In genomic region chr1:176811892-176812291, GRCm38 (mm10) we compare ENCODE assay signal across 9 mouse cellular contexts. TPM values are rescaled to one million over a fixed set of nuclear protein-coding genes. Genes with fewer than 3 reads are reported as not detected.
DNase-seq lines count a peak whose midpoint lies in the region; ATAC-seq and TF ChIP-seq lines count a peak whose summit lies in the region.
"Had no signal": no experiment of that assay in that cellular context is flagged by ENCODE, and none has a peak within 500 bp of the region (broad histone marks: within the 10 kb centered on the region; RNA-seq: fewer than 3 reads in every experiment).

No protein-coding gene starts in this region.

- H3K9me3 ChIP-seq in lung, embryonic 14.5 days (ENCODE audit: low read depth, low read length), result no peaks in the 10 kb centered on the region
- H3K9me3 ChIP-seq in forebrain, embryonic 12.5 days, result no peaks in the 10 kb centered on the region
- no peaks in the 10 kb centered on the region for H3K9me3 ChIP-seq in limb, embryonic 12.5 days
- H3K9me3 ChIP-seq in neural tube, embryonic 14.5 days (ENCODE audit: control insufficient read depth, low read length), result no peaks in the 10 kb centered on the region

- peaks cover 4% of the 10 kb centered on the region; the same call in 1 of the 2 replicates for H3K4me1 ChIP-seq in lung, embryonic 14.5 days (ENCODE audit: insufficient read depth)
- H3K4me1 ChIP-seq in forebrain, embryonic 12.5 days, result peaks cover 30% of the 10 kb centered on the region
- peaks cover 21% of the 10 kb centered on the region for H3K4me1 ChIP-seq in limb, embryonic 12.5 days (replicated peaks)
- peaks cover 29% of the 10 kb centered on the region; the same call in 1 of the 2 replicates for H3K4me1 ChIP-seq in neural tube, embryonic 14.5 days (ENCODE audit: control insufficient read depth, insufficient read depth, low read length)

- no peak for ATAC-seq in lung, embryonic 14.5 days (ENCODE audit: insufficient read depth)
- ATAC-seq in forebrain, embryonic 12.5 days (ENCODE audit: low FRiP score), result no peak
- ATAC-seq in limb, embryonic 12.5 days (ENCODE audit: insufficient number of reproducible peaks, insufficient read depth, low FRiP score, low TSS enrichment, low read depth), result no peak
- ATAC-seq in neural tube, embryonic 14.5 days (ENCODE audit: low read depth), result no peak

- WGBS in lung, embryonic 14.5 days, result 82% methylated on average over 3 of the region's 3 CpGs
- WGBS in forebrain, embryonic 12.5 days, result 84% methylated on average over 3 of the region's 3 CpGs
- 75% methylated on average over 3 of the region's 3 CpGs for WGBS in limb, embryonic 12.5 days
- 86% methylated on average over 3 of the region's 3 CpGs for WGBS in neural tube, embryonic 14.5 days

- DNase-seq in lung, embryonic 14.5 days, result no peak
- no peak for DNase-seq in lung, postnatal 36 days
- DNase-seq in embryo, embryonic 10 days (ENCODE audit: low spot score), result no peak
- DNase-seq in testis, postnatal 10 days (ENCODE audit: low spot score), result no peak
- DNase-seq: cerebellum, adult 11-12 months; spleen, adult 18-20 months had no signal

- H3K27ac ChIP-seq in lung, embryonic 14.5 days (ENCODE audit: low read depth), result no peak overlapping the region
- no peak overlapping the region for H3K27ac ChIP-seq in forebrain, embryonic 12.5 days
- H3K27ac ChIP-seq in limb, embryonic 12.5 days, result no peak overlapping the region
- H3K27ac ChIP-seq in neural tube, embryonic 14.5 days (ENCODE audit: low read depth, low read length), result no peak overlapping the region

- H3K4me3 ChIP-seq in lung, embryonic 14.5 days (ENCODE audit: low read depth, low read length), result peak overlapping the region; percentile 79
- H3K4me3 ChIP-seq in forebrain, embryonic 12.5 days (replicated peaks), result peak overlapping the region; percentile 84
- H3K4me3 ChIP-seq in limb, embryonic 12.5 days (replicated peaks), result peak overlapping the region; percentile 85
- peak overlapping the region; percentile 90 for H3K4me3 ChIP-seq in neural tube, embryonic 14.5 days (ENCODE audit: low read depth, low read length)

- H3K9ac ChIP-seq in lung, embryonic 14.5 days, result no peak overlapping the region
- H3K9ac ChIP-seq in forebrain, embryonic 12.5 days, result peak overlapping the region; percentile 91
- no peak overlapping the region for H3K9ac ChIP-seq in limb, embryonic 12.5 days (replicated peaks)
- H3K9ac ChIP-seq in neural tube, embryonic 14.5 days (replicated peaks; ENCODE audit: low read depth, low read length), result 0 out of 2 replicates have a peak overlapping the region, but pooled peaks have one; percentile 98

- TF ChIP-seq CTCF in lung, embryonic 14.5 days (IDR thresholded peaks at IDR 0.05; ENCODE audit: low read depth), result no peak

- H3K4me2 ChIP-seq in lung, embryonic 14.5 days, result peak overlapping the region; percentile 76
- peak overlapping the region; percentile 68 for H3K4me2 ChIP-seq in forebrain, embryonic 12.5 days
- peak overlapping the region; percentile 73 for H3K4me2 ChIP-seq in limb, embryonic 12.5 days
- H3K4me2 ChIP-seq in neural tube, embryonic 14.5 days (ENCODE audit: low read depth, low read length), result peak overlapping the region; percentile 67

- H3K36me3 ChIP-seq in lung, embryonic 14.5 days (ENCODE audit: insufficient read depth), result no peaks in the 10 kb centered on the region
- no peaks in the 10 kb centered on the region for H3K36me3 ChIP-seq in forebrain, embryonic 12.5 days (replicated peaks)
- H3K36me3 ChIP-seq in limb, embryonic 12.5 days, result no peaks in the 10 kb centered on the region
- no peaks in the 10 kb centered on the region for H3K36me3 ChIP-seq in neural tube, embryonic 14.5 days (ENCODE audit: control insufficient read depth, insufficient read depth, low read length)

- no peaks in the 10 kb centered on the region for H3K27me3 ChIP-seq in lung, embryonic 14.5 days (ENCODE audit: insufficient read depth, low read length)
- no peaks in the 10 kb centered on the region for H3K27me3 ChIP-seq in forebrain, embryonic 12.5 days
- H3K27me3 ChIP-seq in limb, embryonic 12.5 days, result no peaks in the 10 kb centered on the region
- H3K27me3 ChIP-seq in neural tube, embryonic 14.5 days (ENCODE audit: control insufficient read depth, insufficient read depth, low read length), result no peaks in the 10 kb centered on the region

RNA-seq across cellular contexts. Expression of gene Cep170, which starts 2.0 kb away (rescaled TPM):
- polyA plus RNA-seq in lung, embryonic 14.5 days (2014; fragmentation: Nextera tagmentation; extraction: Ambion mirVana), result 29.5 and 31.7 TPM in 2 replicates
- polyA plus RNA-seq in forebrain, embryonic 12.5 days (2016; fragmentation: Nextera tagmentation; extraction: Ambion mirVana), result 104 and 108 TPM in 2 replicates
- 36.4 and 45.2 TPM in 2 replicates for polyA plus RNA-seq in limb, embryonic 12.5 days (2016; fragmentation: Nextera tagmentation; extraction: Ambion mirVana)
- 123 and 157 TPM in 2 replicates for polyA plus RNA-seq in neural tube, embryonic 14.5 days (2014; fragmentation: Nextera tagmentation; extraction: Ambion mirVana)

RNA-seq across cellular contexts. Expression of gene Sdccag8, which starts 2.6 kb away (rescaled TPM):
- polyA plus RNA-seq in lung, embryonic 14.5 days (2014; fragmentation: Nextera tagmentation; extraction: Ambion mirVana), result 14.4 and 17.0 TPM in 2 replicates
- 22.8 and 23.3 TPM in 2 replicates for polyA plus RNA-seq in forebrain, embryonic 12.5 days (2016; fragmentation: Nextera tagmentation; extraction: Ambion mirVana)
- 11.5 and 14.3 TPM in 2 replicates for polyA plus RNA-seq in limb, embryonic 12.5 days (2016; fragmentation: Nextera tagmentation; extraction: Ambion mirVana)
- polyA plus RNA-seq in neural tube, embryonic 14.5 days (2014; fragmentation: Nextera tagmentation; extraction: Ambion mirVana), result 21.6 and 22.6 TPM in 2 replicates

Comparison
In these comparisons a context has a peak if more than half of its experiments do, and no peak if none do; other contexts are left out.
1. H3K9ac ChIP-seq: peak in forebrain, embryonic 12.5 days (single experiment) and neural tube, embryonic 14.5 days (single experiment); none in lung, embryonic 14.5 days (single experiment) and limb, embryonic 12.5 days (single experiment).
2. Peak in every context shown above with its lines, with median percentiles within 50 percentile points of each other: H3K4me2 ChIP-seq and H3K4me3 ChIP-seq.